Mouse (Mus musculus) spleen, adult 2 months (tissue): ENCODE results near the gene Apaf1.

Source experiments
- CTCF ChIP-seq: fragments of 200-500 bp; IDR thresholded peaks from 2 replicates; pipeline ENCODE4 v1.5.1; 2011; ENCODE audit warnings: mild to moderate bottlenecking, inconsistent platforms; ENCODE audit not compliant: insufficient read depth, insufficient read length, insufficient replicate concordance; ENCODE audit errors: extremely low read depth
- POLR2A ChIP-seq: fragments of 200-500 bp; IDR thresholded peaks from 2 replicates; pipeline ENCODE4 v1.6.1; 2011; ENCODE audit warnings: low read depth, low read length, inconsistent platforms

- no peak for TF ChIP-seq POLR2A
- no peak for TF ChIP-seq CTCF
Measured at GRCm38 (mm10) chr10:91131565-91131964, 49.0 kb upstream of the Apaf1 start.
